Mouse (Mus musculus) bone marrow macrophage, adult 2 months (primary cell): ENCODE results near the gene Rnf114. TPM values are rescaled to one million over a fixed set of nuclear protein-coding genes. Genes with fewer than 3 reads are reported as not detected.

Experiments
- H3K27ac ChIP-seq: 2 replicates; pipeline ENCODE4 v1.5.1; 2012; ENCODE audit warnings: low read depth, low read length; ENCODE audit not compliant: insufficient read depth
- H3K4me1 ChIP-seq: 2 replicates; pipeline ENCODE4 v1.6.1; 2012; ENCODE audit warnings: low read length; ENCODE audit not compliant: control insufficient read depth, insufficient read depth
- H3K4me3 ChIP-seq: 2 replicates; pipeline ENCODE4 v1.5.1; 2012; ENCODE audit warnings: mild to moderate bottlenecking, low read length, moderate library complexity; ENCODE audit not compliant: insufficient read depth
- CTCF ChIP-seq: IDR thresholded peaks from 2 replicates; pipeline ENCODE4 v1.5.1; 2012; ENCODE audit warnings: low read depth, mild to moderate bottlenecking, low read length, moderate library complexity
- POLR2A ChIP-seq: IDR thresholded peaks from 2 replicates; pipeline ENCODE4 v1.6.1; 2012; ENCODE audit warnings: mild to moderate bottlenecking, low read depth, low read length, borderline replicate concordance
- polyA plus RNA-seq: library from polyadenylated mRNA; stranded (reverse); fragments of >200 nt; gene quantifications from 2 replicates; pipeline ENCODE4 v1.2.4, GENCODE M21; 2012; ENCODE audit not compliant: missing spikeins, insufficient read depth, insufficient read length

Gene Rnf114
- polyA plus RNA-seq, 1 experiment: 115 TPM

GRCm38 (mm10) chr2:167456361-167457020 is 36.0 kb upstream of the Rnf114 start:
- Histone ChIP-seq H3K4me3 (no peak overlapping the region), H3K4me1 (peaks cover 11% of the 10 kb centered on the region), H3K27ac (peak overlapping the region; percentile 58)
- TF ChIP-seq POLR2A (no peak), CTCF (no peak)

- Histone ChIP-seq H3K27ac (peak overlapping the region; percentile 58), H3K4me1 (peaks cover 11% of the 10 kb centered on the region), H3K4me3 (no peak overlapping the region)
- TF ChIP-seq POLR2A (no peak), CTCF (no peak)
These were observed 35.2 kb upstream of the Rnf114 start for GRCm38 (mm10) chr2:167457213-167457612.

- Histone ChIP-seq H3K4me1 (peaks cover 11% of the 10 kb centered on the region), H3K4me3 (no peak overlapping the region), H3K27ac (no peak overlapping the region)
- no peak for TF ChIP-seq CTCF
- TF ChIP-seq POLR2A: no peak
These were observed 33.9 kb upstream of the Rnf114 start for GRCm38 (mm10) chr2:167458548-167458947.

- Histone ChIP-seq H3K4me3 (no peak overlapping the region), H3K27ac (no peak overlapping the region), H3K4me1 (peaks cover 11% of the 10 kb centered on the region)
- TF ChIP-seq POLR2A (no peak), CTCF (no peak)
These were observed 33.2 kb upstream of the Rnf114 start for GRCm38 (mm10) chr2:167459071-167459865.

GRCm38 (mm10) chr2:167462954-167463353 is 29.5 kb upstream of the Rnf114 start:
- no peak overlapping the region for H3K4me3 ChIP-seq
- H3K4me1 ChIP-seq: peaks cover 20% of the 10 kb centered on the region
- H3K27ac ChIP-seq: no peak overlapping the region
- TF ChIP-seq CTCF: peak; percentile 80
- no peak for TF ChIP-seq POLR2A

- Histone ChIP-seq H3K27ac (no peak overlapping the region), H3K4me1 (peaks cover 25% of the 10 kb centered on the region)
- no peak for TF ChIP-seq POLR2A
- TF ChIP-seq CTCF: no peak
These were observed 28.6 kb upstream of the Rnf114 start for GRCm38 (mm10) chr2:167463802-167464201.

GRCm38 (mm10) chr2:167465951-167466350 is 26.5 kb upstream of the Rnf114 start:
- Histone ChIP-seq H3K4me3 (no peak overlapping the region), H3K4me1 (peaks cover 25% of the 10 kb centered on the region), H3K27ac (no peak overlapping the region)
- TF ChIP-seq POLR2A (no peak), CTCF (no peak)

More at GRCm38 (mm10) chr2:167463802-167464201, 28.6 kb upstream of the Rnf114 start:
- H3K4me3 ChIP-seq: no peak overlapping the region

GRCm38 (mm10) chr2:167467214-167467613 is 25.2 kb upstream of the Rnf114 start:
- TF ChIP-seq CTCF (no peak), POLR2A (no peak)
- Histone ChIP-seq H3K4me3 (no peak overlapping the region), H3K4me1 (peaks cover 25% of the 10 kb centered on the region), H3K27ac (peak overlapping the region; percentile 83)

GRCm38 (mm10) chr2:167468444-167468843 is 24.0 kb upstream of the Rnf114 start:
- TF ChIP-seq CTCF (no peak), POLR2A (no peak)
- peaks cover 25% of the 10 kb centered on the region for H3K4me1 ChIP-seq
- no peak overlapping the region for H3K4me3 ChIP-seq
- peak overlapping the region; percentile 83; the same call in 1 of the 2 replicates for H3K27ac ChIP-seq

GRCm38 (mm10) chr2:167470611-167471010 is 21.8 kb upstream of the Rnf114 start:
- Histone ChIP-seq H3K27ac (no peak overlapping the region), H3K4me1 (peaks cover 27% of the 10 kb centered on the region), H3K4me3 (no peak overlapping the region)
- TF ChIP-seq POLR2A: no peak
- no peak for TF ChIP-seq CTCF
